Mouse (Mus musculus) spleen, adult 10 weeks (tissue): ENCODE results near the gene Prkra. TPM values are rescaled to one million over a fixed set of nuclear protein-coding genes. Genes with fewer than 3 reads are reported as not detected.

Experiments used
- polyA plus RNA-seq: library from polyadenylated mRNA; stranded (reverse); fragments of 350-450 nt; fragmentation: Illumina TruSeq; extraction: RNeasy Lipid Tissue Mini Kit (QIAGEN cat#74804); gene quantifications from one replicate; pipeline ENCODE4 v1.2.3, GENCODE M21; 2015; ENCODE audit warnings: low replicate concordance; ENCODE audit not compliant: insufficient read depth

Gene Prkra
- polyA plus RNA-seq, result 21.8 TPM

DNA sequence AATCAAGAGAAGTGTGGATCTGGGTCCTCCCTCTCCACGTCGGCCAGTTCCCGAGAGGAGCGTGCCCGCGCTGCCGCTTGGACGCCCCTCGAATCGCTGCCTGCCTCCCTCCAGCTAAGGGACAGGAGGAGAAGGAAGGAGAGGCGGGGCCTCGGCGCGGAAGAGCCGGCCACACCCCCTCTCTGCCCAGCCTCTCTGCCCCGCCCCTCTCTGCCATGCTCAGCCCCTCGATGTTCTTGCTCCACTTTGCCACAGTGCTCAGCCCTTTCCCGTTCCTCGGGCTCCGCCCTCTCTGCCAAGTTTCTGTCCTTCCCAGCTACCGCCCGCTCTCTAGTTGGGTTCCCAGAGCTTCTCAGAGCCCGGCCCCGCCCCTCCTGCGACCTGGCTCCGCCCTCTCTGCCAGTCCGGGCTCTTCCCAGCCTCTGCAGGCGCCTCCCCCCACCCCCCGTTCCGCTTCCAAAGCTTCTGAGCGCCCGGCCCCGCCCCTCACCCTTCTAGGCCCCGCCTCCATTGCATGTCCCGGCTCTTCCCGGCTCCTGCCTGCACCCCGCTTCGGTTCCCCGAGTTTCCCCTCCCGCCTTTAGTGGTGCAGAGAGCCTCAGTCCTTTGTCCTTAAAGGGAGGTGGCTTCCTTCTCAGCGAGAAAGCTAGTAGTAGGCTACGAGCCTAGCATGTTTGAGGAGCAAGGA is at the start of gene Prkra, which contains the start of gene Pjvk:
Gene Prkra (minus strand): TSS at position 133 of the 688 bp plus-strand sequence.
Gene Pjvk (plus strand): TSS at position 594 of the 688 bp plus-strand sequence.

DNA sequence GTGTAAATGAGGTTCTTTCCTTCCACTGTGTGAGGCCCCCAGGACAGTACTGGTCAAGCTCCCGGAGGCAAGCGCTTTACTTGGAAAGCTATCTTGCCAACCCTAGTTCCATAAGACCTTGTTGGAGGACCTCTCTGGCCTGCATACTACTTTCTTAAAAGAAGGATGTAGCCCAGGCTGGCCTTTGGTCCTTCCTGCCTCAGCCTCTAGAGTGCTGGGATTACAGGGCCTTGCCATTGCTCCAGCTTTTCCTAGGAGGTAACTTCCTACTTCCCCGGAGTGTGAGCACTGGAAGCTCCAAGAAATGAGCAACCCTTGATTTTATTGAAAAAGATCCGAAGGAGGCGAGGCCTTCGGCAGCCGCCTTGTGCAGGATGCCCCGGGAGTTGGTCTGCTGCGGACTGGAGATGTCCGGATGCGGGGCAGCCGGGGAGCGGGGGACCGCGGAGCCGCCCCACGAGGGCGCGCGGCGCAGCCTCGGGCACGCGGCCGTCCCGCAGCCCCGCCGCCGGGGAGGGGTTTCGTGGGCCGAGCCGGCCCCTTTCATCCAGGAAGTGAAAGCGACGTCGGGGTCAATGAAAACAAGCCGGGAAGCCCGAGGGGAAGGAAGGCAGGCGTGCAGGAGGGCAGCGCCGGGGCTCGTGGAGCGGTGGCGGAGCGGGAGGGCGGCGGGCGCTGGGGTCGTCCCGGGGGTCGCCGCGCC is 27.1 kb upstream of the Prkra start, which contains the start of gene Plekha3:
Gene Plekha3 (plus strand): TSS at position 557 of the 703 bp plus-strand sequence.

DNA sequence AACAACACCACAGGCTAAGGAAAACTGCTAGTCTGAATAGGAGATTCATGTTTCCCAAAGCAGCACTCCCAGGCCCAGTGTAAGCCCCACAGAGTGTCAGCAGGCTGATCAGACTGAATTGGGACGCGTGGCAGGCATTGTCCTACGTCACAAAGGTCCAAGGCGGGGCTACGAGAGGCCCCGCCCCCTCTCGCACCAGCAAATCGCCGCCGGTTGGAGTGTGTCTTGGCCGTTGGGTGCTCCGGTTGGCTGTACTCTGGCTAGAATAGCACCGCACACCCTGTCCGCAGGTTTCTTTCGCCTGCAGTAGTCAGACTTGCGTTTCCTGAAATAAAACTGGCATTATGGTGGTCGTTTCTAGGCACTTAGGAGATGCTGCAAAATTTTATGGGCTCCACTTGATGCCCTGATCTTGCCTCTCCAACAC is 25.2 kb upstream of the Prkra start, which contains the start of gene Fkbp7:
Gene Fkbp7 (minus strand): TSS at position 151 of the 427 bp plus-strand sequence.

Other genes starting within 250 kb of the Prkra start
- 0.35 TPM for gene Osbpl6, start 241.5 kb downstream of the Prkra start, polyA plus RNA-seq
- gene Pjvk, start 461 bp upstream of the Prkra start, polyA plus RNA-seq, result 0.47 TPM
- gene Fkbp7, start 25.1 kb upstream of the Prkra start, polyA plus RNA-seq, result 25.0 TPM
- 41.8 TPM for gene Plekha3, start 27.3 kb upstream of the Prkra start, polyA plus RNA-seq